Mouse (Mus musculus) naive thymus-derived CD4-positive, alpha-beta T cell, adult 2 months (primary cell): ENCODE measurements around the gene Nup210l.
"Not testable (repeated sequence)": the region's sequence is repeated elsewhere in the genome, so short reads cannot be mapped to it uniquely, and the experiment has no call there.

Experiments
- DNase-seq: peaks from one replicate; pipeline ENCODE4 v3.0.0-alpha.2; 2011; ENCODE audit warnings: low read depth

Gene Nup210l

DNA sequence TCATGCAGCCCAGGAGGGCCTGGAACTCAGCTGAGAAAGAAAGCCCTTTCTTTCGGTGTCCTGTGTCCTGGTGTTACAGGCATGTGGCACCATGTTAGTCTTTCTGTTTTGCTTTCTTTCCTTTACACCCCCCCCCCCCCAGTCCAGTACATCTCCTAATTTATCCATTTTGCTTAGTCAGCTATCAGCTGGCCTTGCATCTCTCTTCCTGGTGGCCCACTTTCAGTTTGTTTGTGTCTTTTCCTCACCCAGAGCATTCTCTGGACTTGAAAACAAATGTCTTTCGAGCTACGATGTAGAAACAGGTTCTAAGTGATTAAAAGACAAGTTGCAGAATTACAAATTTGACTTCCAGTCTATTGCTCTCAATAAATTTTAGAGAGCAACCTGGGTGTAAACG, 118.5 kb downstream of the Nup210l start:
- no peak for DNase-seq

- no peak for DNase-seq
These were observed 119.0 kb downstream of the Nup210l start for GRCm38 (mm10) chr3:90222941-90223340.

DNA sequence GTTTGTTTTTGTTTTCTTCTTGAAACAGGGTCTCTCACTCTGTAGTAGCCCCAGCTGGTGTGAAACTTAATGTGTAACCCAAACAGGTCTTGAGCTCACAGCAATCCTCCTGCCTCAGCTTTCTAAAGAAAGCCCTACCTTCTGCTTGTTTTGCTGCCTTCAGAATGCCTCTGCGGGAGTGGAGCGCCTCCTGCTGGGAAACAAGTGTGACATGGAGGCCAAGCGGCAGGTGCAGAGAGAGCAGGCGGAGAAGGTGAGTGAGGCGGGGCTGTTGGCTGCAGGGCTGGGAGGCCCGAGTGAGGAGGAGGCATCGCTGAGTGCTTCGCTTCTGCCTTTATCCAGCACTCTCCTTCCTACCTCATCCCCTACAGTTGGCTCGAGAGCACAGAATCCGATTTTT, 120.4 kb downstream of the Nup210l start:
- DNase-seq: no peak

- DNase-seq: no peak
These were observed 127.1 kb downstream of the Nup210l start for GRCm38 (mm10) chr3:90231075-90231474.

DNA sequence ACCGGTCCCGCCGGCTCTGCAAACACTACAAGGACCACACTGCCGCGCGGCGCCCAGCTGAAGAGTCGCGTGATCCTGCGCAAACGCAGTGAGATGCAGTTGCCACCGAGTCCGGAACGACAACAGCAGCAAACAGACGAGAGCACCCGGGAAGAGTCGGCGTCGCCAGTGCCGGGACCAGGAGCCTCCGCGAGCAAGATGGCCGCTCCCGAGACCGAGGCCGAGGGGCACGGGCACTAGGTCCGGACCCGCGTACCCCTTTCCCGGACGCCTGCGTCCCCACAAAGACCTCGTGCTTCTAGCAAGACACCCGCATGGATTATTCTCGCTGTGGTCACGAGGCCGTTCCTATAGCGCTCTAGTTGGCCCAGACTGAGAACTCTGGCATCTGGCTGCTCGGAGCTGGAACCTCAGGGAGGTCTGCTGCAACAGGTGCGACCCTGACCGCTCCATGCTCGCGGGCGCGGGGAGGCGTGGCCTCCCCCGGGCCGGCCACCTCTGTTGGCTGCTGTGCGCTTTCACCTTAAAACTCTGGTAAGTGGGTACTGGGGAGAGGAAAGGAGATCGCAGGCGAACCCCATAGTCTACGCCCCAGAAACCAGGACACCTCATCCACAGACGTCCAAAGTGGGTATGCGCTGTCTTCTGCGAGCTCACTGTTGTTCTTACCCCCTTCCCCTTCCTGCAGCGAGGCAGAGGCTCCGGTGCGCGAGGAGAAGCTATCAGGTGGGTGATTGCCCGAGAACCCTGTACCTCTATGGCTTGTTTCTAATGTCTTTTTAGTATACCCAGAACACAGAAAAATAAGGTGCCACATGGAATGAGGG, 127.8 kb downstream of the Nup210l start, which contains the start of gene Jtb:
Gene Jtb, plus strand, starts transcription at position 91 of the 827 bp plus-strand sequence.
- peak; percentile 94 for DNase-seq

DNA sequence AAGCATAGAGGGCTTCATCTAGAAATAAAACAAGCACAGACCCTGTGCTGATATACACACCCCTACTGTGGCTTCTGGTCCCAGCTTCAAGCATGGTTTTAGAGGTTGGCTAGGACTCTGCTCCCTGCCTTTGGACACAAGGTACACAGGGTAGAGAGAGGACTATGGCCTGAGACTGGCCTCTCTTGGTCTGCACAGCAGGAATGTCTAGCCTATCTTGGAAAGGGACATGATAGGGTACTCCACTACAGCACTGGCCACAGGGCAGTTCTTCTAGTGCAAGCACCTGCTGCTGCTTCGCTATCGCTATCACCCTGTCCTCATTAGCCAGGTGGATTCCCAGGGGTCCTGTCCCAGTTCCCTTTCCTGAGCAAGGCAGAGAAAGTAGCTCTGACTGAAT, 137.3 kb downstream of the Nup210l start:
- no peak for DNase-seq

GRCm38 (mm10) chr3:90241669-90242358, 137.9 kb downstream of the Nup210l start:
- no peak for DNase-seq

DNA sequence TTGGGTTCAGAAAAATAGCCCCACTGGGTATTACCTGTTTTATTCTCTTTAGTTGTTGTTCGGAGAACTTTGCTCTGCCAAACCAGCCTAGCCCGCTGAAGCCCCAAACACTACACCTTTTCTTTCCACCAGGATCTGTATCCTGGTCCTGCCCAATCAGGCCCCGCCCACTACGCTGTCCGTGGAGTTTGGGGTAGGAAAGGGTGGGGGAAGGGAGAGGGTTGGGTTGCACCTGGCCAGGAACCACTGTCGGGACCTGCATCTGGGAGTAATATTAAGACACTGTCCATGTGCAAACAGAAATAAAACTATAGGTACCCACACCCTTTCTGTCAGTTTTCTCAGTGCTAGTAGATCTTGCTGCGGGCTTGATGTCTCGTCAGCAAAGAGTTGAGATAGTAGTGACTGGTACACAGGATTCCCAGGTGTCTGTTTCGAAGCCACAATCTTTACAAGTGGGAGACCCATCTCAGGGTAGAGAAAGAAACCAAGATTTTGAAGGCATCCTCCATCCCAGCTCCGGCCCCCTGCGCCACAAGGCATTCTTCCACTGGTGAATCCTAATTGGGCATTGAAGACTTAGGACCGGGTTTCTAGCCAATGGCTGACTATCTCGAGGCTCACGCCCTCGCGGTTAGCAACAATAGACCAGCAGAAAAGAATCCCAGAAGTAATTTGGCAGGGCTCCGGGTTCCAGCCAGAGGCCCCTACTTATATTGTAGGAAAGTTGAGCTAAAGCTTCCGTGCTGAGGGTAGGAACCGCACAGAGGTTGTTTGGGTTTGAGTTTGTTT, 139.2 kb downstream of the Nup210l start, which contains the start of gene Creb3l4:
Gene Creb3l4, minus strand, starts transcription at position 529 of the 792 bp plus-strand sequence.
- DNase-seq: no peak

GRCm38 (mm10) chr3:90245406-90245805, 141.5 kb downstream of the Nup210l start:
- DNase-seq: peak; percentile 50

- no peak for DNase-seq
These were observed 143.7 kb downstream of the Nup210l start for GRCm38 (mm10) chr3:90247630-90247959.

- peak; percentile 92 for DNase-seq
These were observed 144.2 kb downstream of the Nup210l start, which contains the start of gene Slc39a1 for GRCm38 (mm10) chr3:90247960-90248745. TSS of gene Slc39a1 (plus strand) at chr3:90248172.

GRCm38 (mm10) chr3:90248746-90249100, 144.8 kb downstream of the Nup210l start:
- no peak for DNase-seq

GRCm38 (mm10) chr3:90250791-90251190, 146.9 kb downstream of the Nup210l start:
- DNase-seq: no peak

DNA sequence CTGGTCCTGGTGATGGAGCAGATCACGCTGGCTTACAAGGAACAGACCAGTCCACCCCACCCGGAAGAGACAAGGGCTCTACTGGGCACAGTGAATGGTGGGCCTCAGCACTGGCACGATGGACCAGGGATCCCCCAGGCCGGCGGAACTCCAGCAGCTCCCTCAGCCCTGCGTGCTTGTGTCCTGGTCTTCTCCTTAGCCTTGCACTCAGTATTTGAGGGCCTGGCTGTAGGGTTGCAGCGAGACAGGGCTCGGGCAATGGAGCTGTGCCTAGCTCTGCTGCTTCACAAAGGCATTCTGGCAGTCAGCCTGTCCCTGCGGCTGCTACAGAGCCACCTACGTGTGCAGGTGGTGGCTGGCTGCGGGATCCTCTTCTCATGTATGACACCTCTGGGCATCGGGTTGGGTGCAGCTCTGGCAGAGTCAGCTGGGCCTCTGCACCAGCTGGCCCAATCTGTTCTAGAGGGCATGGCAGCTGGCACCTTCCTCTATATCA, 147.8 kb downstream of the Nup210l start:
- not testable (repeated sequence) for DNase-seq

- DNase-seq: not testable (repeated sequence)
These were observed 148.7 kb downstream of the Nup210l start for GRCm38 (mm10) chr3:90252659-90253058.

- peak; percentile 36 for DNase-seq
These were observed 149.2 kb downstream of the Nup210l start for GRCm38 (mm10) chr3:90253174-90253573.

GRCm38 (mm10) chr3:90253653-90254418, 149.9 kb downstream of the Nup210l start, which contains the start of gene Crtc2:
TSS of gene Crtc2 (plus strand) at chr3:90254163.
- DNase-seq: peak; percentile 92

DNA sequence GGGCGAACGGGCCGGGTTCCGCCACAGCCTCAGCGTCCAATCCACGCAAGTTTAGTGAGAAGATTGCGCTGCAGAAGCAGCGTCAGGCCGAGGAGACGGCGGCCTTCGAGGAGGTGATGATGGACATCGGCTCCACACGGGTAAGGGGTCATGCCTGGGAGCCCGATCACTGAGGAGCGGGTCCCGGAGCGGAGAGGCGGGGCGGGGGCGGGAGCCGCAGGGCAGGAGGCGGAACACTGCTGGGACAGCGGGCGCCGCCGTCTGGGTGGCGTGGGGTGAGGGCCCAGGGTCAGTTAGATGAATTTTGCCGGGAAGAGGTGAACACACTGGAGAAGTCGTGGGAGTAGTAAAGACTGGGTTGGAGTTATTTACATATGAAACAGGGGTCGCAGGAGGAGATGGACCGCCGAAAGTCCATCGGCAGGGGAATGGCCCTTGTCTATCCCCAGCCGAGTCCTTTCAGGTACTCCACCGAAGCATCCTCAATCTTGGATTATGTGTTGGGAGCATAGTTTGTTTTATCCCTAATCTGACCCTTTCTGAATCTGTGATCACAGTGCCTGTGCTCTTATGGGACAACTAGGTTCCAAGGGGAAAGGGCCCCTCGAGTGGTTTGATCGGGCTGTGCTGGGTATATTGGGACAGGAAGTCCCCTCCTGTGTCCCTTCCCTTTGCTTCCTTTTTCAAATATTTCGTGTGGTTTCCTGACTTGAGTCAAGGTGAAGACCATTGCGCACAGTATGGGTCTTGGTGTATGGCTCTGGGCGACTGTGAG, 150.7 kb downstream of the Nup210l start:
- peak; percentile 52 for DNase-seq

DNA sequence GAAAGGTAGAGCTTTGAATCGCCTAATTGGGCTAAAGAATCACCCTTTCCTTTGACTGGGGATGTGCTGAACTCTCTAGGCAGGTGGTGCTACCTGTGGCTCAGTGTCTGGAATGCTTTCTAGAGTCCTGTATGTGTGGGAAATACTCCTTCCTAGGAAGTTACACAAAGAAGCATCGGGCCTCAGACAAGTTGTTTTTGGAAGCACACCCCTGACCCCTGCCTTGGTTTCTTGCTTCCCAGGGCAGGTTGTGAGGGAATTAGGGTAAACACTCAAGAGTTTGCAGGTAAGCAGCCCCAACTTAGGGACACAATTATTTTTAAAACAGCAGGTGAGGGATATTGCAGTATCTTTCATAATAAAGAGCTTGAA, 151.2 kb downstream of the Nup210l start:
- DNase-seq: no peak
